Mouse (Mus musculus) MEL (cell line): Measurements from ENCODE around the gene Ap2s1. TPM values are rescaled to one million over a fixed set of nuclear protein-coding genes. Genes with fewer than 3 reads are reported as not detected.
"Not testable (repeated sequence)": the region's sequence is repeated elsewhere in the genome, so short reads cannot be mapped to it uniquely, and the experiment has no call there.

Source experiments
- DNase-seq: peaks from one replicate; pipeline ENCODE4 v3.0.0; 2011; ENCODE audit warnings: low read depth, low spot score
- H3K27ac ChIP-seq: 2 replicates; pipeline ENCODE4 v1.5.1; 2012; ENCODE audit warnings: low read depth, mild to moderate bottlenecking, control low read depth, low read length, moderate library complexity; ENCODE audit not compliant: control insufficient read depth
- H3K27me3 ChIP-seq, 2 experiments: fragments of 150-350 bp in 1 of 2; sonication (generic) in 1 of 2; 2 replicates each; pipeline ENCODE4 v1.6.1; 2012; ENCODE audit warnings: low read length in 2 of 2, mild to moderate bottlenecking in 2 of 2, improper control_type of control experiment in 1 of 2, moderate library complexity in 1 of 2; ENCODE audit not compliant: insufficient read depth in 2 of 2, control insufficient read depth in 1 of 2
- H3K36me3 ChIP-seq, 2 experiments: 2 replicates each; pipeline ENCODE4 v1.6.1; 2012 to 2014; ENCODE audit warnings: low read length in 2 of 2, improper control_type of control experiment in 1 of 2, inconsistent platforms in 1 of 2, mild to moderate bottlenecking in 1 of 2; ENCODE audit not compliant: insufficient read depth in 2 of 2, control insufficient read depth in 1 of 2
- H3K4me1 ChIP-seq, 2 experiments: fragments of 150-350 bp in 1 of 2; sonication (generic) in 1 of 2; 2 replicates each; pipeline ENCODE4 v1.6.1; 2012; ENCODE audit warnings: low read length in 2 of 2, improper control_type of control experiment in 1 of 2, mild to moderate bottlenecking in 1 of 2; ENCODE audit not compliant: insufficient read depth in 2 of 2, control insufficient read depth in 1 of 2
- H3K4me3 ChIP-seq, 2 experiments: fragments of 150-350 bp in 1 of 2; sonication (generic) in 1 of 2; 2 replicates each; pipeline ENCODE4 v1.5.1; 2012; ENCODE audit warnings: low read depth in 2 of 2, low read length in 2 of 2, mild to moderate bottlenecking in 2 of 2, moderate library complexity in 2 of 2, control low read depth in 1 of 2, improper control_type of control experiment in 1 of 2; ENCODE audit not compliant: control insufficient read depth in 1 of 2, insufficient read depth in 1 of 2
- H3K79me2 ChIP-seq: 2 replicates; pipeline ENCODE4 v1.6.1; 2012; ENCODE audit warnings: mild to moderate bottlenecking, low read length, moderate library complexity; ENCODE audit not compliant: control insufficient read depth, poor library complexity, insufficient read depth
- H3K9ac ChIP-seq: 2 replicates; pipeline ENCODE4 v1.6.1; 2012; ENCODE audit warnings: low read depth, mild to moderate bottlenecking, control low read depth, low read length, moderate library complexity; ENCODE audit not compliant: control insufficient read depth, poor library complexity, severe bottlenecking
- H3K9me3 ChIP-seq: fragments of 150-350 bp; sonication (generic); replicated peaks from 2 replicates; pipeline ENCODE4 v1.6.1; 2012; ENCODE audit warnings: mild to moderate bottlenecking, low read length, improper control_type of control experiment, moderate library complexity; ENCODE audit not compliant: insufficient read depth
- CHD1 ChIP-seq: IDR thresholded peaks from 2 replicates; pipeline ENCODE4 v1.6.1; 2012; ENCODE audit warnings: low read depth, mild to moderate bottlenecking, inconsistent platforms, low read length, improper control_type of control experiment
- CTCF ChIP-seq, 3 experiments: IDR thresholded peaks in 2 of 3; conservative IDR thresholded peaks in 1 of 3; 2 replicates each; pipeline ENCODE4 v1.5.1; 2011 to 2012; ENCODE audit warnings: low read length in 3 of 3, low read depth in 2 of 3, mild to moderate bottlenecking in 2 of 3, improper control_type of control experiment in 1 of 3, inconsistent platforms in 1 of 3, mixed read lengths in 1 of 3, moderate library complexity in 1 of 3; ENCODE audit not compliant: control insufficient read depth in 1 of 3, insufficient read depth in 1 of 3, poor library complexity in 1 of 3, severe bottlenecking in 1 of 3
- ETS1 ChIP-seq: IDR thresholded peaks from 2 replicates; pipeline ENCODE4 v1.6.1; 2012; ENCODE audit warnings: low read depth, mild to moderate bottlenecking, inconsistent platforms, low read length, improper control_type of control experiment, moderate library complexity
- HCFC1 ChIP-seq: IDR thresholded peaks from 2 replicates; pipeline ENCODE4 v1.6.1; 2012; ENCODE audit warnings: low read depth, mild to moderate bottlenecking, inconsistent platforms, low read length, improper control_type of control experiment, moderate library complexity
- JUND ChIP-seq: IDR thresholded peaks from 2 replicates; pipeline ENCODE4 v1.6.1; 2011; ENCODE audit warnings: low read depth, mild to moderate bottlenecking, improper control_type of control experiment, low read length
- MAZ ChIP-seq: IDR thresholded peaks from 2 replicates; pipeline ENCODE4 v1.6.1; 2012; ENCODE audit warnings: low read depth, mild to moderate bottlenecking, inconsistent platforms, low read length, improper control_type of control experiment
- MEF2A ChIP-seq: IDR thresholded peaks from 2 replicates; pipeline ENCODE4 v1.6.1; 2014; ENCODE audit warnings: low read depth, mild to moderate bottlenecking, inconsistent platforms, low read length, improper control_type of control experiment; ENCODE audit not compliant: poor library complexity, insufficient replicate concordance, severe bottlenecking; ENCODE audit errors: extremely low read depth
- MXI1 ChIP-seq: IDR thresholded peaks from 2 replicates; pipeline ENCODE4 v1.6.1; 2011; ENCODE audit warnings: mild to moderate bottlenecking, low read depth, low read length, improper control_type of control experiment
- MYB ChIP-seq: IDR thresholded peaks from 2 replicates; pipeline ENCODE4 v1.6.1; 2011; ENCODE audit warnings: mild to moderate bottlenecking, low read depth, low read length, improper control_type of control experiment
- POLR2A ChIP-seq, 2 experiments: IDR thresholded peaks; 2 replicates each; pipeline ENCODE4 v1.6.1; 2011 to 2012; ENCODE audit warnings: low read length in 2 of 2, mild to moderate bottlenecking in 2 of 2, control low read depth in 1 of 2, improper control_type of control experiment in 1 of 2, low read depth in 1 of 2, moderate library complexity in 1 of 2; ENCODE audit not compliant: control insufficient read depth in 1 of 2, insufficient read depth in 1 of 2, poor library complexity in 1 of 2
- POLR2AphosphoS5 ChIP-seq: IDR thresholded peaks from 2 replicates; pipeline ENCODE4 v1.6.1; 2012; ENCODE audit warnings: low read depth, borderline replicate concordance, mild to moderate bottlenecking, inconsistent platforms, low read length, moderate library complexity, mixed read lengths
- RAD21 ChIP-seq: IDR thresholded peaks from 2 replicates; pipeline ENCODE4 v1.6.1; 2011; ENCODE audit warnings: mild to moderate bottlenecking, low read depth, low read length, improper control_type of control experiment
- RCOR1 ChIP-seq: IDR thresholded peaks from 2 replicates; pipeline ENCODE4 v1.6.1; 2012; ENCODE audit warnings: low read depth, mild to moderate bottlenecking, inconsistent platforms, low read length, improper control_type of control experiment
- SIN3A ChIP-seq: IDR thresholded peaks from 2 replicates; pipeline ENCODE4 v1.6.1; 2012; ENCODE audit warnings: low read length, improper control_type of control experiment, inconsistent platforms
- SMC3 ChIP-seq: IDR thresholded peaks from 2 replicates; pipeline ENCODE4 v1.6.1; 2011; ENCODE audit warnings: low read depth, low read length, improper control_type of control experiment
- TAL1 ChIP-seq: IDR thresholded peaks from 2 replicates; pipeline ENCODE4 v1.6.1; 2012; ENCODE audit warnings: mild to moderate bottlenecking, inconsistent platforms, low read length, moderate library complexity, mixed read lengths
- TCF12 ChIP-seq: IDR thresholded peaks from 2 replicates; pipeline ENCODE4 v1.6.1; 2014; ENCODE audit warnings: low read depth, mild to moderate bottlenecking, inconsistent platforms, low read length, improper control_type of control experiment, moderate library complexity
- USF1 ChIP-seq: IDR thresholded peaks from 2 replicates; pipeline ENCODE4 v1.6.1; 2014; ENCODE audit warnings: low read depth, mild to moderate bottlenecking, inconsistent platforms, low read length, improper control_type of control experiment, moderate library complexity
- USF2 ChIP-seq, 2 experiments: IDR thresholded peaks; 2 replicates each; pipeline ENCODE4 v1.6.1; 2011 to 2012; ENCODE audit warnings: improper control_type of control experiment in 2 of 2, low read length in 2 of 2, borderline replicate concordance in 1 of 2, inconsistent platforms in 1 of 2, low read depth in 1 of 2, mild to moderate bottlenecking in 1 of 2; ENCODE audit not compliant: insufficient read depth in 1 of 2
- ZC3H11A ChIP-seq: IDR thresholded peaks from 2 replicates; pipeline ENCODE4 v1.6.1; 2012; ENCODE audit warnings: low read depth, mild to moderate bottlenecking, inconsistent platforms, low read length, improper control_type of control experiment
- ZNF384 ChIP-seq: IDR thresholded peaks from 2 replicates; pipeline ENCODE4 v1.6.1; 2012; ENCODE audit warnings: low read depth, mild to moderate bottlenecking, inconsistent platforms, low read length, improper control_type of control experiment
- polyA plus RNA-seq, 2 experiments: library from polyadenylated mRNA; stranded (reverse) in 1 of 2; unstranded in 1 of 2; fragments of >175 nt in 1 of 2; fragments of >200 nt in 1 of 2; gene quantifications; 2 replicates each; pipeline versions ENCODE4 v1.2.1 to v1.2.4; 2012; ENCODE audit warnings: low replicate concordance in 2 of 2, low read depth in 1 of 2; ENCODE audit not compliant: insufficient read length in 2 of 2, insufficient read depth in 1 of 2, missing spikeins in 1 of 2
- total RNA-seq: library from RNA; depleted of rRNA; stranded (reverse); fragments of 300-350 nt; gene quantifications from 2 replicates; pipeline ENCODE4 v1.2.3, GENCODE M21; 2012

Gene Ap2s1
- total and polyA plus RNA-seq, 3 experiments, result 288 to 297 TPM; not detected in 1

- H3K9ac ChIP-seq, result no peak overlapping the region
Measured at GRCm38 (mm10) chr7:16712633-16713415, 25.4 kb upstream of the Ap2s1 start.

GRCm38 (mm10) chr7:16716456-16717152 lies 21.6 kb upstream of the Ap2s1 start:
- not testable (repeated sequence) for H3K79me2 ChIP-seq, H3K9ac ChIP-seq, H3K27ac ChIP-seq, H3K36me3 ChIP-seq, H3K9me3 ChIP-seq, H3K4me3 ChIP-seq, H3K27me3 ChIP-seq, DNase-seq
- peaks cover 3 to 12% of the 10 kb centered on the region in 2 experiments; a peak in 3 of 4 replicates for H3K4me1 ChIP-seq

More at GRCm38 (mm10) chr7:16712633-16713415, 25.4 kb upstream of the Ap2s1 start:
- DNase-seq, result peak; percentile 14
- H3K4me1 ChIP-seq, result peaks cover 3 to 12% of the 10 kb centered on the region in 2 experiments; a peak in 3 of 4 replicates
- H3K4me3 ChIP-seq, result no peak overlapping the region
- TF ChIP-seq POLR2A (IDR thresholded peaks at IDR 0.05; ENCODE audit: control insufficient read depth in 1 of 2, insufficient read depth in 1 of 2, low read depth in 1 of 2, low read length in 2 of 2, poor library complexity in 1 of 2), result no peak
- 0 out of 2 replicates have a peak, but pooled peaks have one; percentile 3 for TF ChIP-seq SMC3
- peak; percentile 30 to 47 (median 33); a peak in 5 of 6 replicates for TF ChIP-seq CTCF (IDR thresholded peaks at IDR 0.05 in 2 of 3, conservative IDR thresholded peaks at IDR 0.05 in 1 of 3; ENCODE audit: control insufficient read depth in 1 of 3, insufficient read depth in 1 of 3, low read depth in 2 of 3, low read length in 3 of 3, poor library complexity in 1 of 3, severe bottlenecking in 1 of 3)
- H3K9me3 ChIP-seq, result no peaks in the 10 kb centered on the region
- no peaks in the 10 kb centered on the region for H3K79me2 ChIP-seq
- no peaks in the 10 kb centered on the region; a peak in 1 of 4 replicates for H3K36me3 ChIP-seq
- peaks cover 2 to 3% of the 10 kb centered on the region in 2 experiments; a peak in 1 of 4 replicates for H3K27me3 ChIP-seq
- no peak overlapping the region for H3K27ac ChIP-seq

GRCm38 (mm10) chr7:16721629-16722028 lies 16.6 kb upstream of the Ap2s1 start, which contains the start of gene Ceacam9:
Ceacam9 (plus strand) TSS chr7:16721929.
- Histone ChIP-seq H3K4me1 (peaks cover 0 to 6% of the 10 kb centered on the region in 2 experiments; a peak in 3 of 4 replicates), H3K36me3 (no peaks in the 10 kb centered on the region; a peak in 1 of 4 replicates), H3K27ac (no peak within 1 kb of the TSS), H3K9me3 (no peaks in the 10 kb centered on the region), H3K9ac (no peak within 1 kb of the TSS), H3K4me3 (no peak within 1 kb of the TSS), H3K27me3 (no peaks in the 10 kb centered on the region; a peak in 1 of 4 replicates), H3K79me2 (no peaks in the 10 kb centered on the region)
- DNase-seq, result no peak
- no peak for TF ChIP-seq USF1
- no peak for TF ChIP-seq TCF12
- no peak for TF ChIP-seq POLR2AphosphoS5
- TF ChIP-seq ETS1, result no peak
- TF ChIP-seq JUND, result no peak
- TF ChIP-seq MAZ, result no peak
- TF ChIP-seq RAD21, result no peak
- no peak for TF ChIP-seq TAL1
- TF ChIP-seq POLR2A (IDR thresholded peaks at IDR 0.05; ENCODE audit: control insufficient read depth in 1 of 2, insufficient read depth in 1 of 2, low read depth in 1 of 2, low read length in 2 of 2, poor library complexity in 1 of 2), result no peak
- TF ChIP-seq ZNF384, result no peak
- no peak for TF ChIP-seq RCOR1
- TF ChIP-seq ZC3H11A, result no peak
- TF ChIP-seq MXI1, result no peak
- TF ChIP-seq MYB, result no peak
- no peak for TF ChIP-seq MEF2A
- TF ChIP-seq HCFC1, result no peak
- no peak for TF ChIP-seq SMC3
- TF ChIP-seq CHD1, result no peak
- TF ChIP-seq USF2 (IDR thresholded peaks at IDR 0.05; ENCODE audit: borderline replicate concordance in 1 of 2, insufficient read depth in 1 of 2, low read depth in 1 of 2, low read length in 2 of 2), result no peak
- no peak for TF ChIP-seq SIN3A
